Mouse (Mus musculus): ENCODE measurements around the gene Rhobtb1. TPM values are rescaled to one million over a fixed set of nuclear protein-coding genes. Genes with fewer than 3 reads are reported as not detected.

Gene Rhobtb1
- polyA plus RNA-seq, 1 experiment: 22.4 TPM

DNA sequence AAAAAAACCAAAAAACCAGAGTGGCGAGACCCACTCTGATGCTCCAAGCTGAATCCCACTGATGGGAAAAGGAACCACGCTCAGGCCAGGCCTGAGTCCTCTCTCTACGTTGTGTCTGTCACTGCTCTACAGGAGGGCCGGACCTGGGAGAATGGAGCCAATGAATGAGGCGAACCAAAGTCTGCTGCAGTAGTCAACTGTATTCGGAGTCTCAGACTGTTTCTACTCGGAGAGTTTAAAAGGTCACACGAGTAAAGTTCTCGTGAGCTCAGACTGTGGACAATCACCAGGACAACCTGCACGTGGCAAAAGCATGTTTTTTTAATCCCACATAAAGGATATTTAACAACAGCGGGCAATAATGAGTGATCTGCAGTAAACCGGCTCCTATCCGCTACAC is 172.8 kb downstream of the Rhobtb1 start:
- Histone ChIP-seq H3K27ac (ENCODE audit: control insufficient read depth, insufficient read depth, low read depth, low read length) (no peak overlapping the region), H3K27me3 (ENCODE audit: control insufficient read depth, insufficient read depth, low read length) (no peaks in the 10 kb centered on the region), H3K4me1 (ENCODE audit: control insufficient read depth, insufficient read depth, low read length) (peaks cover 22% of the 10 kb centered on the region), H3K36me3 (ENCODE audit: control insufficient read depth, insufficient read depth, low read length) (no peaks in the 10 kb centered on the region), H3K4me3 (ENCODE audit: control insufficient read depth, low read depth, low read length) (peak overlapping the region; percentile 26; the same call in 1 of the 2 replicates)
- TF ChIP-seq POLR2A (IDR thresholded peaks at IDR 0.05; ENCODE audit: control insufficient read depth, low read depth, low read length) (no peak), CTCF (IDR thresholded peaks at IDR 0.05; ENCODE audit: control insufficient read depth, insufficient read depth, insufficient replicate concordance, low read depth, low read length) (no peak)

DNA sequence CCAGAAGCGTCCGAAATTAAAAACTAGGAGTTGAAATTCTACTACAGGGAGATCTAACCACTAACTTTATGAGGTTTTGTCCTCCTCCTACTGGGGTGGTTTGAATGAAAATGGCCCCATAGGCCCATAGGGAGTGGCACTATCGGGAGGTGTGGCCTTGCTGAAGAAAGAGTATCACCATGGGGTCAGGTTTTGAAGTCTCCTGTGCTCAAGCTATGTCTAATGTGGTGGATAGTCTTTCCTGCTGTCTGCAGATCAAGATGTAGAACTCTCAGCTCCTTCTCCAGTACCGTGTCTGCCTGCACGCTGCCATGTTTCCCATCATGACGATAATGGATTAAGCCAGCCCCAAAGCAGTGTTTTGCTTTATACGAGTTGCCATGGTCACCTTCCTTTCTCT is 173.6 kb downstream of the Rhobtb1 start:
- Histone ChIP-seq H3K27ac (ENCODE audit: control insufficient read depth, insufficient read depth, low read depth, low read length) (no peak overlapping the region), H3K36me3 (ENCODE audit: control insufficient read depth, insufficient read depth, low read length) (no peaks in the 10 kb centered on the region), H3K27me3 (ENCODE audit: control insufficient read depth, insufficient read depth, low read length) (no peaks in the 10 kb centered on the region), H3K4me3 (ENCODE audit: control insufficient read depth, low read depth, low read length) (peak overlapping the region; percentile 1; the same call in 1 of the 2 replicates), H3K4me1 (ENCODE audit: control insufficient read depth, insufficient read depth, low read length) (peaks cover 21% of the 10 kb centered on the region)
- TF ChIP-seq POLR2A (IDR thresholded peaks at IDR 0.05; ENCODE audit: control insufficient read depth, low read depth, low read length): no peak
- TF ChIP-seq CTCF (IDR thresholded peaks at IDR 0.05; ENCODE audit: control insufficient read depth, insufficient read depth, insufficient replicate concordance, low read depth, low read length): no peak

DNA sequence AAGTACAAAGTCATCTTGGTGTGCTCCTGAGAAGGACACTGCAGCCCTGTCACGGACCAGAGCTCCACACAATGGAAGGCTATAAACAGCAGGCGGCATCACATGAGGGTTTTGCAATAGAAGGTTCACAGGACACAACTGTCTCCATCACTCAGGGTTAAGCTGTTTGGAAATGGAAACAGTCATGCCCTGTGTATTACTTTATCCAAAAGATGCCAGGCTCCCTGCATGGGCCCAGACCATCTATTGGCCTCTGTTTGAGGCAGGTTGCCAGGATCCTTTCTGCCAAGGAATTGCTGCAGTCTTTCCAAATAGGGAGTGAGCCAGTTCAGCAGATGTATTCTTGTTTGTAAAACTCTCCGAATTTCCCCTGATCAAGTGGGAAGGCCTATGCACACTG is 175.2 kb downstream of the Rhobtb1 start:
- H3K27ac ChIP-seq (ENCODE audit: control insufficient read depth, insufficient read depth, low read depth, low read length): no peak overlapping the region
- peaks cover 12% of the 10 kb centered on the region for H3K4me1 ChIP-seq (ENCODE audit: control insufficient read depth, insufficient read depth, low read length)
- H3K27me3 ChIP-seq (ENCODE audit: control insufficient read depth, insufficient read depth, low read length): no peaks in the 10 kb centered on the region
- TF ChIP-seq CTCF (IDR thresholded peaks at IDR 0.05; ENCODE audit: control insufficient read depth, insufficient read depth, insufficient replicate concordance, low read depth, low read length) (no peak), POLR2A (IDR thresholded peaks at IDR 0.05; ENCODE audit: control insufficient read depth, low read depth, low read length) (no peak)
- no peaks in the 10 kb centered on the region for H3K36me3 ChIP-seq (ENCODE audit: control insufficient read depth, insufficient read depth, low read length)
- H3K4me3 ChIP-seq (ENCODE audit: control insufficient read depth, low read depth, low read length): peak overlapping the region; percentile 56

DNA sequence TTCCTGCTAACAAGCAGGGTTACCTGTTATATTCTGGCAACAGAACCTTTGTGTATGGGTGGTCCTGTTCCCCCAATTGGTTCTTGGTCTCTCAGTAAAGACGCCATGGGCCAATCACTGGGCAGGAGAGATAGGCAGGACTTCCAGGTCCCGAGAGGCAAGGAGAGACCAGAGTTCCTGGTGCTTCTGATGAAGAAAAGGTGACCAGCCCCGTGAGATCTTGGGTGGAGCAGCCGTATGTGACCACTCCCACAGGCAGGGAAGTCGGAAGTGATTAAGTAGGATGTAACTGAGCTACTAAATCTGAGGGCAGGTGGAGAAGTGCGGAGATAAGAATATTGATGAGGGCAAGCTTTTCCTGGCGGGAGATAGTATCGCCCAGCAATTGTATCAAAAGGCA is 176.1 kb downstream of the Rhobtb1 start:
- H3K36me3 ChIP-seq (ENCODE audit: control insufficient read depth, insufficient read depth, low read length): no peaks in the 10 kb centered on the region
- H3K4me3 ChIP-seq (ENCODE audit: control insufficient read depth, low read depth, low read length): peak overlapping the region; percentile 90
- H3K27me3 ChIP-seq (ENCODE audit: control insufficient read depth, insufficient read depth, low read length): no peaks in the 10 kb centered on the region
- TF ChIP-seq CTCF (IDR thresholded peaks at IDR 0.05; ENCODE audit: control insufficient read depth, insufficient read depth, insufficient replicate concordance, low read depth, low read length) (no peak), POLR2A (IDR thresholded peaks at IDR 0.05; ENCODE audit: control insufficient read depth, low read depth, low read length) (no peak)
- peaks cover 12% of the 10 kb centered on the region for H3K4me1 ChIP-seq (ENCODE audit: control insufficient read depth, insufficient read depth, low read length)
- H3K27ac ChIP-seq (ENCODE audit: control insufficient read depth, insufficient read depth, low read depth, low read length): no peak overlapping the region

DNA sequence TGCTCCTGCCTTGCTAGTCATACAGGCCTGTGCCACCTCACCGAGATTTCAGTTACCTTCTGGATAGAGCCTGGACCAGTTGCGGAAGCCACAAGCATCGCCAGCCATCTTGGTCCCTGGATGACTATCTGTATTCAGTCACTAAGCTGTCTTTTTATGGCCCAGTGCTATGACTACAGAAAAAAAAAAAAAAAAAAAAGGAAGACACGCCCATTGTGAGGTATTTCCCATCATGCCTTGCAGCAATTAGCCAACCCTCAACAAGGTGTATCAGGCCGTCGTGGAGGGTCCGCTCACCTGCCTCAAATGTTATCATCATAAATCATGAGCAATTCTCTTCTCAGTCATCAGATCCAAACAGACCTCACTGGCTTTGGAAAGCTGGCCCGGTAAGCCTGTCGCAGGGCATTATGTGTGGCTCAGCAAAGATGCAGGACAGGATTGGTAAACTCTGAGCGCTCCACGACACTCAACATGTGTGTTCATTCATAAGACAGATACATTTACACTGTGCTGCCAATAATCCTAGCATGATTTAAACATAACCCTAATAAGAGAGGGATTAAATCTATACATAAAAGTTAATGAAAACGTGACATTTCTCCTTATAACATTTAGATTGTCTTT is 176.9 kb downstream of the Rhobtb1 start:
- no peaks in the 10 kb centered on the region for H3K27me3 ChIP-seq (ENCODE audit: control insufficient read depth, insufficient read depth, low read length)
- H3K4me3 ChIP-seq (ENCODE audit: control insufficient read depth, low read depth, low read length): peak overlapping the region; percentile 90
- H3K36me3 ChIP-seq (ENCODE audit: control insufficient read depth, insufficient read depth, low read length): no peaks in the 10 kb centered on the region
- TF ChIP-seq POLR2A (IDR thresholded peaks at IDR 0.05; ENCODE audit: control insufficient read depth, low read depth, low read length) (peak; percentile 48; the same call in 1 of the 2 replicates), CTCF (IDR thresholded peaks at IDR 0.05; ENCODE audit: control insufficient read depth, insufficient read depth, insufficient replicate concordance, low read depth, low read length) (no peak)
- H3K27ac ChIP-seq (ENCODE audit: control insufficient read depth, insufficient read depth, low read depth, low read length): no peak overlapping the region
- peaks cover 12% of the 10 kb centered on the region for H3K4me1 ChIP-seq (ENCODE audit: control insufficient read depth, insufficient read depth, low read length)

DNA sequence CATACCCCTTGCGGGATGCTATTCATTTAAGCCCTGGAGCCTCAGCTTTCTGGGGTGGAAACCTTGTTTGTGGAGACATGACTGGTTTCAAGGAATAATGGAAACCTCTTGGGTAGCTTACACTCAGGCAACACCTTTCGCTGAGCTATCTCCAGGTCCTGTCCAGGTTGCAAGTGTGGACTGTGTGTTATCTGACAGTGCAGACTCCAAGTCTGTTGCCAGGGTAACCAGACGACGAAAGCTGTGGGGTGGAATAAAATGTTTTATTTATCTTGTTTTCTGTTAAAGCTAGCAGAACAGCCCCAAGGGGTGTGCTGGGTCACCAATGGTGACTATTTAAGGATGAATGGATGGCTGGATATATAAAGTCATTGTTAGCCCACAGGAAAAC is 177.4 kb downstream of the Rhobtb1 start:
- peaks cover 12% of the 10 kb centered on the region for H3K4me1 ChIP-seq (ENCODE audit: control insufficient read depth, insufficient read depth, low read length)
- TF ChIP-seq POLR2A (IDR thresholded peaks at IDR 0.05; ENCODE audit: control insufficient read depth, low read depth, low read length) (no peak), CTCF (IDR thresholded peaks at IDR 0.05; ENCODE audit: control insufficient read depth, insufficient read depth, insufficient replicate concordance, low read depth, low read length) (no peak)
- no peaks in the 10 kb centered on the region for H3K36me3 ChIP-seq (ENCODE audit: control insufficient read depth, insufficient read depth, low read length)
- no peak overlapping the region for H3K27ac ChIP-seq (ENCODE audit: control insufficient read depth, insufficient read depth, low read depth, low read length)
- peak overlapping the region; percentile 79 for H3K4me3 ChIP-seq (ENCODE audit: control insufficient read depth, low read depth, low read length)
- H3K27me3 ChIP-seq (ENCODE audit: control insufficient read depth, insufficient read depth, low read length): no peaks in the 10 kb centered on the region

DNA sequence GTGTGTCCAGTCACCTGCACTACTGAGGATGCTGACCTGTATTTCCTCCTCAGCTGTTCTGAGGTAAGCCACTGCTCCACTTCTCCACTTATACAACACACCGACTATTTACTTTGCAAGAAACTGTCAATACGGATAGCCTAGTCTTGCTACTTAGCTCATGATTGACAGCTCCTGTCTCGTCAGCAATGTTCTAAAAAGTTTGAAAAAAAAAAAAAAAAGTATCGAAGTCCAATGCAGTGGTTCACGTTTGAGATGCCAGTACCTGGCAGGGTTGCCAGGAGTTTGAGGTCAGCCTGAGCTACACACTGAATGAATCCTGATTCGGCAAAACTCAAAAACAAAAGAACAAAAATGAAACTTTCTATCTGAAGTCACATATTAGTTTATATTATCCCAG is 180.0 kb downstream of the Rhobtb1 start:
- Histone ChIP-seq H3K4me1 (ENCODE audit: control insufficient read depth, insufficient read depth, low read length) (peaks cover 8% of the 10 kb centered on the region), H3K27ac (ENCODE audit: control insufficient read depth, insufficient read depth, low read depth, low read length) (no peak overlapping the region), H3K36me3 (ENCODE audit: control insufficient read depth, insufficient read depth, low read length) (no peaks in the 10 kb centered on the region), H3K4me3 (ENCODE audit: control insufficient read depth, low read depth, low read length) (no peak overlapping the region), H3K27me3 (ENCODE audit: control insufficient read depth, insufficient read depth, low read length) (no peaks in the 10 kb centered on the region)
- TF ChIP-seq POLR2A (IDR thresholded peaks at IDR 0.05; ENCODE audit: control insufficient read depth, low read depth, low read length) (no peak), CTCF (IDR thresholded peaks at IDR 0.05; ENCODE audit: control insufficient read depth, insufficient read depth, insufficient replicate concordance, low read depth, low read length) (no peak)

All from testis, adult 2 months (tissue).